26 mouse cellular contexts compared by ENCODE assay signal in the genomic region with DNA sequence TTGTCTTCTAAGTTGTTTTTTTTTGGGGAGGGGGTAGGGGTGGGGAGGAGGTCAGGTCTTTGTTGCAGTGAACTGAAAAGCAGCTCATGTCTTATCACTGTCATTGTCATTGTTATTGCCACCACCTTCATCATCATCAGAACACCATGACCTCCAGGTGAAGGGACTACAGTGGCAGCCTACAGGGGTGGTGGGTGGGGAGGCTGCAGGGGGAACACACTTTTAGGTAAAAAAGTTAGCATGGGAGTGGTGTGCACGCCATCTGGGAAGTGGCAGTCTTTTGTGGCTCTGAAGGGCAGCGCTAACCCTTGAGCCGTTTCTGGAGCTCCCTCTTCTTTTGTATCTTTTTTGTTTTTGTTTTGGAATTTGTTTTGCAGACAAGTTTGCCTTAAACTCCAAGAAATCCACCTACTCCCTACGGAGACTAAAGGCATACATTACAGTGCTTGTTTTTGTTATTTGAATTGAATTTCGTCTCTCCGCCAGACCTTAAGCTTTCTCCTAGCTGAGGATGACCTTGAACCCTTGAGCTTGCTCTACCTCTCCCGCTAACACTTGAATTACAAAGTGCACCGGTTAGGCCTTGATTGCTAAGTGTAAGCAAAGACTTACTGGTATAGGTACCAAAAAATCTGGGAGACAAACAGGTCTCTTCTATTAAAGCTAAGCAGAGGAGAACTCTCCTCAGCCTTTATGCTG.
"Had no signal": no experiment of that assay in that cellular context is flagged by ENCODE, and none has a peak within 500 bp of the region (broad histone marks: within the 10 kb centered on the region; RNA-seq: fewer than 3 reads in every experiment).

No protein-coding gene starts in this region.

- DNase-seq: gastrocnemius, adult 2 months; gastrocnemius, postnatal 10 days; gastrocnemius, postnatal 25 days; heart, adult 18-20 months; heart, postnatal 14 days; heart, postnatal 36 days; kidney, adult 11 months; kidney, adult 2 months; kidney, adult 9 months; kidney, postnatal 14 days; kidney, postnatal 36 days; layer of hippocampus, adult 9-11 months; layer of hippocampus, postnatal 36 days; left cerebral cortex, postnatal 4 days; liver, embryonic 13.5 days had no signal

- H3K27me3 ChIP-seq: hindbrain, embryonic 15.5 days; kidney, embryonic 15.5 days; limb, embryonic 15.5 days; liver, embryonic 13.5 days had no signal

- H3K9me3 ChIP-seq: heart, embryonic 10.5 days; heart, embryonic 13.5 days; heart, embryonic 15.5 days; hindbrain, embryonic 13.5 days; hindbrain, embryonic 15.5 days; kidney, embryonic 15.5 days; limb, embryonic 13.5 days; limb, embryonic 15.5 days; liver, embryonic 13.5 days had no signal

- H3K4me3 ChIP-seq: gastrocnemius, adult 2 months; heart, embryonic 10.5 days; heart, embryonic 13.5 days; heart, embryonic 15.5 days; hindbrain, embryonic 13.5 days; hindbrain, embryonic 15.5 days; kidney, embryonic 15.5 days; limb, embryonic 13.5 days; limb, embryonic 15.5 days; liver, embryonic 13.5 days had no signal

- H3K27ac ChIP-seq: gastrocnemius, adult 2 months; heart, embryonic 10.5 days; heart, embryonic 13.5 days; heart, embryonic 15.5 days; hindbrain, embryonic 13.5 days; hindbrain, embryonic 15.5 days; hindbrain, postnatal 0 days; kidney, embryonic 15.5 days; kidney, postnatal 0 days; limb, embryonic 13.5 days; limb, embryonic 15.5 days; liver, embryonic 13.5 days had no signal

- H3K4me1 ChIP-seq: heart, embryonic 13.5 days; liver, embryonic 13.5 days had no signal

- H3K4me2 ChIP-seq: heart, embryonic 13.5 days; heart, embryonic 15.5 days; hindbrain, embryonic 13.5 days; hindbrain, embryonic 15.5 days; kidney, embryonic 15.5 days; limb, embryonic 13.5 days; limb, embryonic 15.5 days; liver, embryonic 13.5 days had no signal

- ATAC-seq: hindbrain, postnatal 0 days; intestine, embryonic 16.5 days had no signal

- H3K9ac ChIP-seq: heart, embryonic 13.5 days; heart, embryonic 15.5 days; hindbrain, embryonic 13.5 days; hindbrain, embryonic 15.5 days; kidney, embryonic 15.5 days; limb, embryonic 13.5 days; limb, embryonic 15.5 days; liver, embryonic 13.5 days had no signal

- H3K36me3 ChIP-seq: heart, embryonic 10.5 days; heart, embryonic 13.5 days; heart, embryonic 15.5 days; hindbrain, embryonic 13.5 days; hindbrain, embryonic 15.5 days; kidney, embryonic 15.5 days; limb, embryonic 13.5 days; limb, embryonic 15.5 days; liver, embryonic 13.5 days had no signal
